Mouse (Mus musculus): ENCODE data around the gene Ccdc13. TPM values are rescaled to one million over a fixed set of nuclear protein-coding genes. Genes with fewer than 3 reads are reported as not detected.

The Ccdc13 gene
- total and polyA plus RNA-seq, 2 experiments from 2014 or later, result 3.0 to 4.8 TPM

DNA sequence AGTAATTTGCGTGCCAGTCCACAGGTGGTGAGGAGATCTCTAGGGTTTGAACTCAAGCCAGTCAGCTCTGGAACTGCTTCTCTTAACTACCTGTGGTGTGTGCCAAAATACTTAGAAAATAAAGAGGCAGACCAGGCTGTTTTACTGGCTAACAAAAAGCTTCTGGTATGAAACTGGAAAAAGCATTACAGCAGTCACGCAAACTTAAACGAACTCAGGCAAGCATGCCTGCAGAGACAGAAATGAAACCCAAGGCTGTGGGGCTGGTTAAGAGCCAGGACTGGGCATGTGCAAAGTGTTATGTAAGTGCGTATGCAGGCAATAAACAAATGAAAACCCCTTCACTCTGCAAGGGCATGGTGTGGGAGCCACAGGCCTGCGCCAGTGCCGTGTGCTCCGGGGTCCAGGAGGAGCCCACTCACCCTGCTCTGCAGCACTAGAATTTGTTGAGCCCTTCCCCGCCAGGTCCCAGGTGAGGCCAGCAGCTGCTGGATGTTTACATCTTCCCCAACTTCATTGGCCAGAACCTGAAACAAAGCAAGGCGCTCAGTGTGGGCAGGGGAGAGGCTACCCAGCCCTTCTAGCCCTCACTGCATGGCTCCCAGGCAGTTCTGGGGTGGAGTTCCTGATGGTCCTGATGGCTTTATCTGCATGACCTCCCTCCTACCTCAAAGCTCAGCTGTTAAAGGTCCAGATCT lies 20.0 kb downstream of the Ccdc13 start:
- Histone ChIP-seq H3K9ac (replicated peaks; ENCODE audit: low read length, poor library complexity, severe bottlenecking) (no peak overlapping the region), H3K9me3 (ENCODE audit: low read length) (no peaks in the 10 kb centered on the region)
- WGBS, result 82% methylated on average over 9 of the region's 9 CpGs

GRCm38 (mm10) chr9:121815183-121815582 lies 24.1 kb downstream of the Ccdc13 start:
- no peaks in the 10 kb centered on the region for H3K27me3 ChIP-seq (ENCODE audit: insufficient read depth, low read length)
- peaks cover 6% of the 10 kb centered on the region; the same call in 1 of the 2 replicates for H3K4me1 ChIP-seq (ENCODE audit: insufficient read depth, low read length)
- no peaks in the 10 kb centered on the region for H3K9me3 ChIP-seq (ENCODE audit: low read length)
- TF ChIP-seq CTCF (IDR thresholded peaks at IDR 0.05), result no peak
- no peak overlapping the region for H3K27ac ChIP-seq (ENCODE audit: low read depth, low read length)
- no peaks in the 10 kb centered on the region for H3K36me3 ChIP-seq (ENCODE audit: insufficient read depth, low read length)
- 82% methylated on average over 6 of the region's 6 CpGs for WGBS
- H3K9ac ChIP-seq (replicated peaks; ENCODE audit: low read length, poor library complexity, severe bottlenecking), result no peak overlapping the region
- DNase-seq (ENCODE audit: low spot score) (no peak), ATAC-seq (ENCODE audit: low FRiP score) (no peak)
- H3K4me3 ChIP-seq (ENCODE audit: low read depth, low read length), result no peak overlapping the region
- H3K4me2 ChIP-seq (ENCODE audit: low read depth, low read length, poor library complexity, severe bottlenecking), result no peak overlapping the region

More for the DNA sequence above, 20.0 kb downstream of the Ccdc13 start:
- no peak for TF ChIP-seq CTCF (IDR thresholded peaks at IDR 0.05)
- Histone ChIP-seq H3K36me3 (ENCODE audit: insufficient read depth, low read length) (no peaks in the 10 kb centered on the region), H3K4me3 (ENCODE audit: low read depth, low read length) (no peak overlapping the region), H3K4me1 (ENCODE audit: insufficient read depth, low read length) (0 out of 2 replicates have a peak, but pooled peaks cover 3% of the 10 kb centered on the region), H3K27me3 (ENCODE audit: insufficient read depth, low read length) (no peaks in the 10 kb centered on the region), H3K27ac (ENCODE audit: low read depth, low read length) (peak overlapping the region; percentile 26; the same call in 1 of the 2 replicates), H3K4me2 (ENCODE audit: low read depth, low read length, poor library complexity, severe bottlenecking) (no peak overlapping the region)
- no peak for ATAC-seq (ENCODE audit: low FRiP score)
- no peak for DNase-seq (ENCODE audit: low spot score)

GRCm38 (mm10) chr9:121810081-121810821 lies 29.0 kb downstream of the Ccdc13 start:
- H3K4me1 ChIP-seq (ENCODE audit: insufficient read depth, low read length), result peaks cover 5% of the 10 kb centered on the region; the same call in 1 of the 2 replicates
- TF ChIP-seq CTCF (IDR thresholded peaks at IDR 0.05), result no peak
- H3K27ac ChIP-seq (ENCODE audit: low read depth, low read length), result no peak overlapping the region
- H3K9ac ChIP-seq (replicated peaks; ENCODE audit: low read length, poor library complexity, severe bottlenecking), result 0 out of 2 replicates have a peak overlapping the region, but pooled peaks have one; percentile 19
- no peaks in the 10 kb centered on the region for H3K27me3 ChIP-seq (ENCODE audit: insufficient read depth, low read length)
- no peaks in the 10 kb centered on the region for H3K9me3 ChIP-seq (ENCODE audit: low read length)
- peak; percentile 76 for DNase-seq (ENCODE audit: low spot score)
- H3K4me2 ChIP-seq (ENCODE audit: low read depth, low read length, poor library complexity, severe bottlenecking), result no peak overlapping the region
- H3K4me3 ChIP-seq (ENCODE audit: low read depth, low read length), result no peak overlapping the region
- H3K36me3 ChIP-seq (ENCODE audit: insufficient read depth, low read length), result no peaks in the 10 kb centered on the region
- ATAC-seq (ENCODE audit: low FRiP score), result peak; percentile 48
- 20% methylated on average over 15 of the region's 15 CpGs for WGBS

GRCm38 (mm10) chr9:121808511-121808910 lies 30.8 kb downstream of the Ccdc13 start:
- no peak for TF ChIP-seq CTCF (IDR thresholded peaks at IDR 0.05)
- no peak; the same call in 1 of the 2 replicates for ATAC-seq (ENCODE audit: low FRiP score)

GRCm38 (mm10) chr9:121807947-121808346 lies 31.3 kb downstream of the Ccdc13 start:
- ATAC-seq (ENCODE audit: low FRiP score) (no peak), DNase-seq (ENCODE audit: low spot score) (peak; percentile 24)
- WGBS, result 72% methylated on average over 7 of the region's 7 CpGs
- no peak for TF ChIP-seq CTCF (IDR thresholded peaks at IDR 0.05)
- Histone ChIP-seq H3K4me3 (ENCODE audit: low read depth, low read length) (no peak overlapping the region), H3K4me1 (ENCODE audit: insufficient read depth, low read length) (peaks cover 5% of the 10 kb centered on the region; the same call in 1 of the 2 replicates), H3K9ac (replicated peaks; ENCODE audit: low read length, poor library complexity, severe bottlenecking) (no peak overlapping the region), H3K36me3 (ENCODE audit: insufficient read depth, low read length) (no peaks in the 10 kb centered on the region), H3K27me3 (ENCODE audit: insufficient read depth, low read length) (no peaks in the 10 kb centered on the region), H3K4me2 (ENCODE audit: low read depth, low read length, poor library complexity, severe bottlenecking) (no peak overlapping the region), H3K9me3 (ENCODE audit: low read length) (no peaks in the 10 kb centered on the region), H3K27ac (ENCODE audit: low read depth, low read length) (no peak overlapping the region)

More at GRCm38 (mm10) chr9:121808511-121808910, 30.8 kb downstream of the Ccdc13 start:
- 36% methylated on average over 3 of the region's 3 CpGs for WGBS
- DNase-seq (ENCODE audit: low spot score), result no peak
- no peak overlapping the region for H3K4me2 ChIP-seq (ENCODE audit: low read depth, low read length, poor library complexity, severe bottlenecking)
- H3K9me3 ChIP-seq (ENCODE audit: low read length), result no peaks in the 10 kb centered on the region
- no peaks in the 10 kb centered on the region for H3K36me3 ChIP-seq (ENCODE audit: insufficient read depth, low read length)
- peaks cover 5% of the 10 kb centered on the region; the same call in 1 of the 2 replicates for H3K4me1 ChIP-seq (ENCODE audit: insufficient read depth, low read length)
- no peak overlapping the region for H3K9ac ChIP-seq (replicated peaks; ENCODE audit: low read length, poor library complexity, severe bottlenecking)
- H3K27me3 ChIP-seq (ENCODE audit: insufficient read depth, low read length), result no peaks in the 10 kb centered on the region
- no peak overlapping the region for H3K27ac ChIP-seq (ENCODE audit: low read depth, low read length)
- H3K4me3 ChIP-seq (ENCODE audit: low read depth, low read length), result no peak overlapping the region

DNA sequence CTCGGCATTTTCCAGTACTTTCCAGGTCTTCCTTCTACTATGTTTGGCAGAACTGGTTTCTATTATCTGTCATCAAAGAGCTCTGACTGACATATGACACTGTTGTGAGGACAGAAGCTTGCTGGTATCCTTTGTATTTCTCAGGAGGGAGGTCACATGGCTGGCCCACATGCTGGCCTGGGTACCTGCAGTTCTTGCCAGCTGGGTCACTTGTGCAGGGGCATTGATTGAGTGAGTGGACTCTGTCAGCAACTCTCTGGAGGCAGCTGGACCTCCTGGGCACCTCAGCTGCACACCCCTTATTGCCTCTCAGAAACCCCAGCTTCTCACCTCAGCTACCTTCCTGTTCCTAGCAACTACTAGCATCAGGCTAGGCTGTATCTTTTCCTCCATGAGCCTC lies 31.7 kb downstream of the Ccdc13 start:
- no peaks in the 10 kb centered on the region for H3K27me3 ChIP-seq (ENCODE audit: insufficient read depth, low read length)
- no peak overlapping the region for H3K27ac ChIP-seq (ENCODE audit: low read depth, low read length)
- no peak overlapping the region for H3K4me2 ChIP-seq (ENCODE audit: low read depth, low read length, poor library complexity, severe bottlenecking)
- DNase-seq (ENCODE audit: low spot score), result no peak
- TF ChIP-seq CTCF (IDR thresholded peaks at IDR 0.05), result no peak
- no peaks in the 10 kb centered on the region for H3K36me3 ChIP-seq (ENCODE audit: insufficient read depth, low read length)
- no peak overlapping the region for H3K4me3 ChIP-seq (ENCODE audit: low read depth, low read length)
- H3K9ac ChIP-seq (replicated peaks; ENCODE audit: low read length, poor library complexity, severe bottlenecking), result no peak overlapping the region
- H3K9me3 ChIP-seq (ENCODE audit: low read length), result no peaks in the 10 kb centered on the region
- ATAC-seq (ENCODE audit: low FRiP score), result no peak
- 60% methylated on average over 1 of the region's 1 CpGs for WGBS
- peaks cover 5% of the 10 kb centered on the region; the same call in 1 of the 2 replicates for H3K4me1 ChIP-seq (ENCODE audit: insufficient read depth, low read length)

Measured in midbrain, postnatal 0 days (tissue).